Mouse (Mus musculus): ENCODE data around the gene Cfap299.

The Cfap299 gene

GRCm38 (mm10) chr5:98842600-98843310 lies 513.7 kb downstream of the Cfap299 start:
- DNase-seq: no peak

GRCm38 (mm10) chr5:98844664-98845063 lies 515.6 kb downstream of the Cfap299 start:
- DNase-seq: peak; percentile 17 to 32
